Mouse (Mus musculus) midbrain, embryonic 13.5 days (tissue): ENCODE measurements around the gene Ccdc27. TPM values are rescaled to one million over a fixed set of nuclear protein-coding genes. Genes with fewer than 3 reads are reported as not detected.
A peak's percentile ranks its signal among the peaks of the same experiment; 100 is the strongest.

Experiments used
- ATAC-seq: fragments of 200-750 bp; cut with Nextera tagmentation; 2 replicates; pipeline ENCODE4 v1.8.0; 2017; ENCODE audit warnings: mild to moderate bottlenecking, moderate TSS enrichment, moderate library complexity
- H3K27ac ChIP-seq: fragments of 300-500 bp; sonication (generic); 2 replicates; pipeline ENCODE4 v1.5.1; 2015; ENCODE audit warnings: inconsistent platforms, mild to moderate bottlenecking, moderate library complexity
- H3K27me3 ChIP-seq: fragments of 300-500 bp; sonication (generic); 2 replicates; pipeline ENCODE4 v1.6.1; 2015; ENCODE audit warnings: mild to moderate bottlenecking, inconsistent platforms
- H3K36me3 ChIP-seq: fragments of 300-500 bp; sonication (generic); 2 replicates; pipeline ENCODE4 v1.6.1; 2015; ENCODE audit warnings: mild to moderate bottlenecking, inconsistent platforms
- H3K4me1 ChIP-seq: fragments of 300-500 bp; sonication (generic); replicated peaks from 2 replicates; pipeline ENCODE4 v1.6.1; 2015; ENCODE audit warnings: inconsistent platforms
- H3K4me2 ChIP-seq: fragments of 300-500 bp; sonication (generic); replicated peaks from 2 replicates; pipeline ENCODE4 v1.6.1; 2015; ENCODE audit warnings: moderate library complexity, mild to moderate bottlenecking, inconsistent platforms
- H3K4me3 ChIP-seq: fragments of 300-500 bp; sonication (generic); replicated peaks from 2 replicates; pipeline ENCODE4 v1.5.1; 2015; ENCODE audit warnings: mild to moderate bottlenecking, inconsistent platforms
- H3K9ac ChIP-seq: fragments of 300-500 bp; sonication (generic); replicated peaks from 2 replicates; pipeline ENCODE4 v1.6.1; 2015; ENCODE audit warnings: mild to moderate bottlenecking, inconsistent platforms
- H3K9me3 ChIP-seq: fragments of 300-500 bp; sonication (generic); 2 replicates; pipeline ENCODE4 v1.6.1; 2016; ENCODE audit warnings: mild to moderate bottlenecking, inconsistent platforms
- WGBS: fragments of 180-500 bp; shearing (Covaris S2); methylation state at CpG from one replicate; pipeline ENCODE4 v1.1.7; 2015; 5-methylcytosine and 5-hydroxymethylcytosine counted together
- polyA plus RNA-seq: library from polyadenylated mRNA; unstranded; fragments of >200 nt; fragmentation: Nextera tagmentation; extraction: Ambion mirVana; gene quantifications from 2 replicates; pipeline ENCODE4 v1.2.1, GENCODE M21; 2015

Ccdc27 gene
- polyA plus RNA-seq, result not detected in 2 replicates

DNA sequence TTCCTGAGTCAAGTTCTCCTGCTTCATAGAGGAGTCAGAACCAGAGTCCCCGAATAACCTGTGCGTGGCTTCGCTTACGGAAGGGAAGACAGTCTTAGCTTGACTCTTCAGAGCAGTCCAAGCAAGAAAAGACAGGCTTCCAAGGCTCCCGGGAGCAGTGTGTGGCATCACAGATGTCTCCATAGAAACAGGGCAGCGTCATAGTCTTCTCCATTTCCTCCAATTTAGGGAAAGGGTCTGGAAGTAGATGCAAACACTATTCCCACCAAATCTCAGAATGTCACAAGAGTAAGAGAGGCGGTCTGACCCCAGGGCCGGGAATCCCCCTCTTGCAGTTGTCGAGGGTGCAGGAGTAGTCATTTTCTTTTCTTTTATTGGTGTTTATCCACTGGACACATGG lies at the start of gene Ccdc27:
Gene Ccdc27 (minus strand): TSS at position 101 of the 400 bp plus-strand sequence.
- no peaks in the 10 kb centered on the region for H3K27me3 ChIP-seq
- ATAC-seq, result no peak
- H3K4me3 ChIP-seq, result no peak within 1 kb of the TSS
- 86% methylated on average over 9 of the region's 9 CpGs for whole genome bisulfite sequencing
- no peak within 1 kb of the TSS for H3K4me2 ChIP-seq
- no peaks in the 10 kb centered on the region for H3K36me3 ChIP-seq
- H3K9ac ChIP-seq, result no peak within 1 kb of the TSS
- no peaks in the 10 kb centered on the region for H3K4me1 ChIP-seq
- H3K9me3 ChIP-seq, result no peaks in the 10 kb centered on the region
- no peak within 1 kb of the TSS for H3K27ac ChIP-seq

DNA sequence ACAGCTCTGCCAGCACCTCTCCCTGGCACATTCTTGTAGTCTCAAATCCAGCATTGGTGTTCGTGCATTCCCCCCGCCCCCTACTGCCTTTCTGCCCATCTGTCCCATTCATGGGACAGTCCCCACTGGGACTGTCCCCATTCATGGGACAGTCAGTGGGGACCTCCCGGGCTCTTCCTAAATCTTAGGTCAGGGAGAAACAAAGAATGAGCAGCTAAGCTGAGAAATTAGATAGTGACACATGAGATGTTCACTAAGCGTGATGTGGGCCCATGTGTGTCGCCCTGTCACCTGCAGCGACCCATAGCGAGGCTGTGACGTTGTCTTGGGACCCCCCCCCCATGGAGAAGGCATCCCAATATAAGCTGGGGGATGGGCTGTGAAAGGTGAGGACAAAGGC lies 48.9 kb upstream of the Ccdc27 start:
- no peak for ATAC-seq
- Histone ChIP-seq H3K4me1 (peaks cover 7% of the 10 kb centered on the region), H3K27me3 (no peaks in the 10 kb centered on the region; the same call in 1 of the 2 replicates), H3K4me3 (no peak overlapping the region), H3K36me3 (no peaks in the 10 kb centered on the region), H3K9ac (no peak overlapping the region), H3K4me2 (no peak overlapping the region), H3K9me3 (no peaks in the 10 kb centered on the region), H3K27ac (no peak overlapping the region)
- 44% methylated on average over 8 of the region's 8 CpGs for WGBS

DNA sequence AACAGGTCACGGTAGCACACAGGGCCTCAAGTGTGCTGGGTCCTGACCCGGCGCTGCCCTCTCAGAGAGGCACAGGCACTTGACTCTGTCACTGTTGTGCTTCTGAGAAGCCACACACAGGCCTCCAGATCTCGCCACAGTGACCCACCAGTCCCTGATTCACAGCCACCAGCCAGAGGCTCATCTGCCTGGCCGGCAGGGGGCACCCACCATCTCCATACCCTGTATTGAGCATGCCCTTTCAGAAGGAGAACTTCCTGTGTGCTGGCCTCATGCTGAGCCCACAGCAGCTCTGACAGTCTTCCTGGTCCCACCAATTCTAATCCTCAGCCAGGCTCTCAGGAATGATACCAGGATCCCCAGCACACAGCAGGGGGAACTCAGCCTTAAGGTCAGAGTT lies 46.7 kb upstream of the Ccdc27 start:
- H3K36me3 ChIP-seq, result no peaks in the 10 kb centered on the region
- H3K4me2 ChIP-seq, result no peak overlapping the region
- no peaks in the 10 kb centered on the region for H3K9me3 ChIP-seq
- no peak overlapping the region for H3K4me3 ChIP-seq
- WGBS, result 61% methylated on average over 5 of the region's 5 CpGs
- H3K4me1 ChIP-seq, result no peaks in the 10 kb centered on the region
- no peaks in the 10 kb centered on the region; the same call in 1 of the 2 replicates for H3K27me3 ChIP-seq
- no peak for ATAC-seq
- H3K9ac ChIP-seq, result no peak overlapping the region
- no peak overlapping the region for H3K27ac ChIP-seq

DNA sequence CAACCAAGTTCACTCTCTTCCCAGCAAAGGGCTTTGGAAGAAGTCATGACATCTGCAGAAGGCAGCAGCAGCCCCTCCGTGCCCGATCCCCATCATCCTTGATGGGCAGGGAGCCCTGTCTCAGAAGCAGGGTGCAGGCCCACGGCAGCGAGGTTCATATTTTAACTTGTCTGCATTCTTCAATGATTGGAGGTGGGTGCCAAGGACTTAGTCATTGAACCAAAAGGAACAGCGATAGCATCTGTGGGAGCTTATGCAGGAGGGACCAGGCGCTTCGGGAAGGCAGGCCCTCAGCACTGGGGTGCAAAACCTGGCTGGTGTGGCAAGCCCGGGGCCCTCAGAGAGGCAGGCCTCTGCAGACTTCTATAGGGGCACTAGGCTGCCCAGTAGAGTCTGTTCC lies 44.0 kb upstream of the Ccdc27 start:
- ATAC-seq, result no peak
- Histone ChIP-seq H3K9ac (no peak overlapping the region), H3K27me3 (peaks cover 14% of the 10 kb centered on the region), H3K4me2 (no peak overlapping the region), H3K4me3 (no peak overlapping the region), H3K36me3 (no peaks in the 10 kb centered on the region), H3K9me3 (no peaks in the 10 kb centered on the region), H3K4me1 (no peaks in the 10 kb centered on the region), H3K27ac (no peak overlapping the region)
- WGBS, result 91% methylated on average over 8 of the region's 8 CpGs

DNA sequence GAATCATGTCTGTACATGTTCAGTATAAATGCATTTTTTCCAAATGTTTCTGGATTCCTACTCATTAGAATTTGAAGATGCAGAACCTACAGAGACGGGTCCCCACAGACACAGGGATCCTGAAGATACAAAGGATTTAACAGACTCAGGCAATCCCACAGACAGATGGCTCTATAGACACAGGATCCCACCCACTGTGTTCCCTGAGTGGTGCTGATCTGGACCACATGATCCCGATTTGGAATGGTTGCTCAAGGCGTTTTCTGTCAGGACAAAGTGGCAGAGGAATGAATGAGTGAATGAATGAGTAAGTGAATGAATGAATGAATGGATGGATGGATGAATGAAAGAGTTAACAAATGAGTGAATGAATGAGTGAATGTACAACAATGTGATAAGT lies 43.4 kb upstream of the Ccdc27 start:
- H3K4me3 ChIP-seq, result no peak overlapping the region
- H3K27me3 ChIP-seq, result peaks cover 20% of the 10 kb centered on the region
- no peaks in the 10 kb centered on the region for H3K9me3 ChIP-seq
- H3K4me1 ChIP-seq, result no peaks in the 10 kb centered on the region
- no peak overlapping the region for H3K9ac ChIP-seq
- no peaks in the 10 kb centered on the region for H3K36me3 ChIP-seq
- WGBS, result 46% methylated on average over 3 of the region's 3 CpGs
- H3K4me2 ChIP-seq, result no peak overlapping the region
- ATAC-seq, result no peak
- H3K27ac ChIP-seq, result no peak overlapping the region

DNA sequence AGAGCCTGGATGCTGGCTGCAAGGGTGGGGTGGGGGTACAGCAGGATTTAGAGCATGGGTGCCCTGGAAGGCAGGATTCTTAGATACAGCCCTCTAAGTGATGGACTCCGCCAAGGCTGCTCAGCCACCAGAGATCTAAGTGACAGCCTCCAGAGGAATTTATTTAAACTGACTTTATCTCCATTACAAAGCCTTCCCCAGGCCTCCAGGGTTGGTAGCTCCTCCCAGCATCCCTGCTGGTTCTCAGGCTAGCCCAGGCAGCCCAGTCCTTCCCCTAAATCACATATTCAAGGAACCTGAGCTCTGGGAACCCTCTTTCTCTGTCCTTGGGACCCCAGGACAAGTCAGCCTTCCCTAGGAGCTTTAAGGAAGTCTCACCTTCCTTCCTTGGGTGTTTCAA lies 39.5 kb upstream of the Ccdc27 start:
- H3K4me1 ChIP-seq, result no peaks in the 10 kb centered on the region
- no peak for ATAC-seq
- H3K4me3 ChIP-seq, result no peak overlapping the region
- no peaks in the 10 kb centered on the region for H3K36me3 ChIP-seq
- no peak overlapping the region for H3K27ac ChIP-seq
- WGBS, result 0% methylated on average over 1 of the region's 1 CpGs
- no peak overlapping the region for H3K9ac ChIP-seq
- H3K27me3 ChIP-seq, result peaks cover 43% of the 10 kb centered on the region
- no peak overlapping the region for H3K4me2 ChIP-seq
- H3K9me3 ChIP-seq, result no peaks in the 10 kb centered on the region

DNA sequence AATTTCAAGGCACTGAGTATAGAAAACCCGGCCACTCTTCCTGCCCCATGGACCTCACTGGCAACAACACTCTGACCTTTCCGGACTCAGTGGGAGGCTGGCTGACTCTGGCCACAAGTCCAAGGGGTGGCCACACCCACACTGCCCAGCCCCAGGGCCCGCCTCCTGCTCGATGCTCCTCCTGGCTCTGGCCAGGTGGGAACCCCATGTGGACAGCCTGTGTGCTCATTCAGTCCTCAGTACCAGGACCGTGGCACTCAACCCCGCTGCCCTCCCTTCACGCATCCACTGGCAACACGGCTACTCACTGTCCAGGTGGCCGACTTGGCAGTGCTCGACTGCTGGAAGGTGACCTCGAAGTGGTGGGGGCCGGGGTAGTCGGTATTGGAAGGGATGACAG lies 38.5 kb upstream of the Ccdc27 start:
- no peaks in the 10 kb centered on the region for H3K4me1 ChIP-seq
- no peak overlapping the region for H3K27ac ChIP-seq
- no peak for ATAC-seq
- WGBS, result 5% methylated on average over 13 of the region's 13 CpGs
- H3K9ac ChIP-seq, result no peak overlapping the region
- no peaks in the 10 kb centered on the region for H3K9me3 ChIP-seq
- no peak overlapping the region for H3K4me2 ChIP-seq
- H3K36me3 ChIP-seq, result no peaks in the 10 kb centered on the region
- H3K4me3 ChIP-seq, result no peak overlapping the region
- peaks cover 45% of the 10 kb centered on the region for H3K27me3 ChIP-seq

DNA sequence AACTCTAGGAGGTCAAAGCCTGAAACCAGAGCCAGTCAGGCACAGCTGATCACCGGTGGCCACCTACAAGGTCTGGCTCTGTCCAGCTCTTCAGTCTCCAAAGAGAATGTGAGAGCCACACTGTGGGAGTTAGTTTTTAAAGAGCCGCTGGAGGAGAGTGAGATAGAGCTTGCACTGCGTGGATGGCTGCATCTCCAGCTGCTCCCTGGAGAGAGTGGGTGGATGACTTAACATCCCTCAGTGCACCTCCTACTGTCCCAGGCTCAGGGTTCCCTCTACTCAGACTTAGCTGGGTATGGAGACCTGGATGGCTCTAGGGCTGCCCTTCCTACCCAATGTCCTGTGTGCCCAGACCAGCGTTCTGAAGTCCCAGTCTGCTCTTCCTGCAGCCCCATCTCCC lies 37.7 kb upstream of the Ccdc27 start:
- Histone ChIP-seq H3K4me1 (no peaks in the 10 kb centered on the region), H3K9ac (no peak overlapping the region), H3K27ac (no peak overlapping the region), H3K36me3 (no peaks in the 10 kb centered on the region), H3K4me3 (no peak overlapping the region), H3K9me3 (no peaks in the 10 kb centered on the region), H3K27me3 (peaks cover 45% of the 10 kb centered on the region), H3K4me2 (no peak overlapping the region)
- no peak for ATAC-seq
- 49% methylated on average over 4 of the region's 4 CpGs for whole genome bisulfite sequencing

DNA sequence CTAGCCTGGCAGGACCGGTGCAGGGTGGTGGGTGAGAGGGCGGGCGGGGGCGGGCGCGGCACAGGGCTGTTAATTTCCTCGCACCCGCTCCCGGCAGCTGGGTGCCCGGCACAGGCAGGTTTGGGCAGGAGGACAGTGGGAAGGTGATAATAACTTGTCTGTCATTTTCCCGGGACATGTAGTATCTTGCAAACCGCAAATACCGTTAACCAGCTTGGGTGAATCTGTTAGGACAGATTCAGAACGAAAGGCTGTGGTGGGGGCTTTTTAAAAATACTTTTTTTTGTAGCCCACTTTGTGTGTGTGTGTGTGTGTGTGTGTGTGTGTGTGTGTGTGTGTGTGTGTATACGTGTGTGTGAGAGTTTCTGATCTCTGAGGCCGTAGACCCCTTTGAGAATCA lies 29.5 kb upstream of the Ccdc27 start:
- H3K27ac ChIP-seq, result no peak overlapping the region
- ATAC-seq, result no peak
- H3K27me3 ChIP-seq, result peaks cover 44% of the 10 kb centered on the region
- no peaks in the 10 kb centered on the region for H3K9me3 ChIP-seq
- no peak overlapping the region for H3K9ac ChIP-seq
- WGBS, result 25% methylated on average over 15 of the region's 16 CpGs
- peaks cover 4% of the 10 kb centered on the region; the same call in 1 of the 2 replicates for H3K4me1 ChIP-seq
- no peaks in the 10 kb centered on the region for H3K36me3 ChIP-seq
- peak overlapping the region; percentile 28 for H3K4me2 ChIP-seq
- H3K4me3 ChIP-seq, result no peak overlapping the region

DNA sequence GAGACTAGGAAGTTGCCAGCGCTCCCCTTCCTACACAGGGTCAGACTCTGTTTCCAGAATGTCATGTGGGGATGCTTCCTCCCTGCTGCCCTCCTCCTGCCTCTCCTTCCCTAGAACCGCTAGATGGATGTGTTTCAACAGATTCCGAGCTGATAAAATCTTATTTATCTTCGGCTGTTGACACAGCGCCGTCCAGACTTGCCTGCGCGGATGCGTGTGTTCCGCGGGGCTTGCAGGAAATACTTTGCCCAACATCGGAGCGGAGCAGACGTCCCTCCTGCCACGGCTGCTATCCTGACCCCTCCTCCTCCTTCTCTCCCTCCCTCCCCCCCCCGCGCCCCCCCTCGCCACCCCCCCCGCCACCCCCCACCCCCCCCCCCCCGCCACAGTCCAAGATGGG lies 29.0 kb upstream of the Ccdc27 start:
- Histone ChIP-seq H3K9me3 (no peaks in the 10 kb centered on the region), H3K4me1 (peaks cover 4% of the 10 kb centered on the region; the same call in 1 of the 2 replicates), H3K4me2 (peak overlapping the region; percentile 28), H3K9ac (no peak overlapping the region), H3K27me3 (peaks cover 42% of the 10 kb centered on the region), H3K27ac (no peak overlapping the region), H3K36me3 (no peaks in the 10 kb centered on the region), H3K4me3 (0 out of 2 replicates have a peak overlapping the region, but pooled peaks have one; percentile 7)
- no peak for ATAC-seq
- WGBS, result 2% methylated on average over 15 of the region's 20 CpGs

DNA sequence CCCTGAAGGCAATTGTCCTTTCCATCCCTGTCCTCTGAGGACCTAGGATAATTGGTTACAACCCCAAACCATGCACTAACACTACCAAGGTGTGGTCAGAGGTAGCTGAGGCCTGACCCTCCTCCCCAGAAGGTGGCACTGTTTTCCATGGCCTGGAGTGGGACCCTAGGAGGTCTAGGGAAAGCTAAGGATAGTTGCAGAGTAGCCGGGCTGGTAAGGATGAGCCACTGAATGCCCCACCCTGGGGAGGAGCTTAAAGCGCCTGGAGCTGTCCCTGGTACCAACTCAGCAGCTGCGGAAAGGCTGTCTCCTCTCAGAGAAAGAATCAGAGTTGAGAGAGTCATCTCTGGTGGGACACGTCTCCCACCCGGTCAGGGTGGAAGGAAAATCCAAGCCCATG lies 28.4 kb upstream of the Ccdc27 start:
- Histone ChIP-seq H3K27me3 (peaks cover 42% of the 10 kb centered on the region), H3K4me2 (no peak overlapping the region; the same call in 1 of the 2 replicates), H3K36me3 (no peaks in the 10 kb centered on the region), H3K4me1 (peaks cover 4% of the 10 kb centered on the region; the same call in 1 of the 2 replicates), H3K27ac (no peak overlapping the region), H3K9ac (no peak overlapping the region), H3K9me3 (no peaks in the 10 kb centered on the region), H3K4me3 (no peak overlapping the region)
- 3% methylated on average over 5 of the region's 5 CpGs for WGBS
- 0 out of 2 replicates have a peak, but pooled peaks have one; percentile 37 for ATAC-seq

DNA sequence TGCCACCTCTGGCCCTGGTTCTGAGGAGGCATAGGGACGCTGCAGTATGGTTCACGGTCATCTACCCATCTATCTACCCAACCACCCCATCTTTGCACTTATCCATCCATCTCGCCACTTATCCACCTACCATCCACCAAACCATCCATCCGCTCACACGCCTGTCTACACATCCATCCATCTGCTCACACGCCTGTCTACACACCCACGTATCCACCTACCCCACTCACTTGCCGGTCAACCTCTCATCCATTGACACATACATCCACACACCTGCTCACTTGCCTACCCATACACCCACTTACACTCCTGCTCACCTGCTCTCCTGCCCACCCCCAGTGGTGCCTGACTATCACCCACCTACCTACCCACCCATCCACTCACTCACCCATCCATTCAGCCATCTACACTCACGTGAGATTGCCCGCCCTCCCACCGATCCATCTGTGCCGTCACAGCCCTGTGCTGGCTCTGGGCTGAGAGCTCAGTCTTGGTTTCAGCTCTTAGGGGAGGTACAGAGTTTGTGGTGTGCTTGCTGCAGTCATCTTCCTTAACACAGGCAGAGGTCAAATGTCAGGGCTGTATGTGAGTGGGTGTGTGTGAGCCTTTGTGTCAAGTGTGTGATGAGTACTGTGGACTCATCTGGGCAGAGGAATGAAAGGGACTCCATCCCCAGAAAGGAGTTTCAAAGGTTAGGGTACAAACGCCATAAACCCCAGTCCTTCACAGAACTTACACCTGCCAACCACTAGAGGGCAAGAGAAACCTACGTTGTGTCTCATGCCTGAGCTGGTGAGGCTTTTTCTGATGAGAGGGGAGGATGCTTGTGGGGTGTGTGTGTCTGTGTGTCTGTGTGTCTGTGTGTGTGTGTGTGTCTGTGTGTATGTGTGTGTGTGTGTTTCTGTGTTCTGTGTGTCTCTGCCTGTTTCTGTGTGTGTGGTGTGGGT lies 22.6 kb upstream of the Ccdc27 start:
- H3K9ac ChIP-seq, result 0 out of 2 replicates have a peak overlapping the region, but pooled peaks have one; percentile 36
- no peak overlapping the region for H3K4me3 ChIP-seq
- no peak overlapping the region for H3K27ac ChIP-seq
- no peaks in the 10 kb centered on the region for H3K4me1 ChIP-seq
- peak; percentile 76 for ATAC-seq
- no peak overlapping the region for H3K4me2 ChIP-seq
- no peaks in the 10 kb centered on the region for H3K9me3 ChIP-seq
- WGBS, result 63% methylated on average over 14 of the region's 14 CpGs
- H3K36me3 ChIP-seq, result no peaks in the 10 kb centered on the region
- H3K27me3 ChIP-seq, result peaks cover 19% of the 10 kb centered on the region
